Comparison of ENCODE assay signal across 10 mouse cellular contexts in the genomic region with DNA sequence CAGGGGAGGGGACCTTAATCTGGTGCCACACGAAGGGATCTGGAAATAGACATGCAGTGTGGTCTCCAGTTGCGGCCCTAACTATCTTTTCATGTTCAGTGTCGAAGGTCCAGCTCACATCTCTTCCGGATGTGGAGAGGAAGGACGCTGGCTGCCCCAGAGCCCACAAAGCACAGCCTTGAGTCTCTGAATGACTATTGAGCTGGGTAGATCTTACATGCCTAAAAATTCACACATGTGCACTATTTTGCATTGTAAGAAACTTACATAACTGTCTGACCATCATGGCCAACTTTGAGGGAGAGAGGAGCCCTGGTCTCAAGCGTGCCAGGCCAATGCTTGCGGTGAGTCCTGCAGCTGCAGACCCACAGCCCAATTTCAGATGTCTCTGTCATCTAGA.
DNase-seq lines count a peak whose midpoint lies in the region; ATAC-seq and TF ChIP-seq lines count a peak whose summit lies in the region.
"Had no signal": no experiment of that assay in that cellular context is flagged by ENCODE, and none has a peak within 500 bp of the region (broad histone marks: within the 10 kb centered on the region; RNA-seq: fewer than 3 reads in every experiment).

No protein-coding gene starts in this region.

- no peak overlapping the region for H3ac ChIP-seq in myocyte (ENCODE audit: control insufficient read depth, insufficient read length)

- H3K4me1 ChIP-seq in lung, embryonic 14.5 days (ENCODE audit: insufficient read depth), result peaks cover 52% of the 10 kb centered on the region
- peaks cover 37 to 99% of the 10 kb centered on the region in 2 experiments for H3K4me1 ChIP-seq in heart, embryonic 14.5 days (ENCODE audit: control insufficient read depth in 2 of 2, insufficient read depth in 2 of 2, low read length in 2 of 2)

- no peaks in the 10 kb centered on the region for H3K27me3 ChIP-seq in lung, embryonic 14.5 days (ENCODE audit: insufficient read depth, low read length)
- H3K27me3 ChIP-seq in heart, embryonic 14.5 days (ENCODE audit: control insufficient read depth, insufficient read depth, low read length), result no peaks in the 10 kb centered on the region
- H3K27me3 ChIP-seq in myocyte (ENCODE audit: control insufficient read depth, insufficient read depth, insufficient read length), result no peaks in the 10 kb centered on the region

- peaks cover 35% of the 10 kb centered on the region for H3K36me3 ChIP-seq in lung, embryonic 14.5 days (ENCODE audit: insufficient read depth)
- H3K36me3 ChIP-seq in heart, embryonic 14.5 days (ENCODE audit: control insufficient read depth, insufficient read depth, low read length), result peaks cover 20% of the 10 kb centered on the region
- H3K36me3 ChIP-seq in myocyte (ENCODE audit: control insufficient read depth, insufficient read depth), result peaks cover 20% of the 10 kb centered on the region

- H3K79me2 ChIP-seq in myocyte (ENCODE audit: control insufficient read depth, insufficient read depth), result peaks cover 99% of the 10 kb centered on the region

- peak; percentile 23 for TF ChIP-seq POLR2A in myocyte (IDR thresholded peaks at IDR 0.05; ENCODE audit: insufficient read length, low read depth)

- 77% methylated on average over 7 of the region's 7 CpGs for WGBS in lung, embryonic 14.5 days
- 47% methylated on average over 7 of the region's 7 CpGs for WGBS in heart, embryonic 14.5 days

- H3K9ac ChIP-seq in lung, embryonic 14.5 days, result no peak overlapping the region
- 0 out of 2 replicates have a peak overlapping the region, but pooled peaks have one; percentile 7 for H3K9ac ChIP-seq in heart, embryonic 14.5 days (ENCODE audit: low read length)

- intact Hi-C loops in gastrocnemius, adult 2 months (cut with DNase I), result no loop called here

- no peak for TF ChIP-seq CTCF in gastrocnemius, adult 2 months (IDR thresholded peaks at IDR 0.05)
- no peak for TF ChIP-seq CTCF in lung, embryonic 14.5 days (IDR thresholded peaks at IDR 0.05; ENCODE audit: low read depth)

- peak overlapping the region; percentile 100 for H3K27ac ChIP-seq in gastrocnemius, adult 2 months
- peak overlapping the region; percentile 10; the same call in 1 of the 2 replicates for H3K27ac ChIP-seq in lung, embryonic 14.5 days (ENCODE audit: low read depth)
- H3K27ac ChIP-seq in heart, embryonic 14.5 days (replicated peaks in 1 of 2; ENCODE audit: control insufficient read depth in 1 of 2, insufficient read depth in 1 of 2, low read depth in 2 of 2, low read length in 2 of 2), result peak overlapping the region in 1 of 2 experiments; percentile 82; a peak in 1 of 4 replicates

- no peaks in the 10 kb centered on the region for H3K9me3 ChIP-seq in lung, embryonic 14.5 days (ENCODE audit: low read depth, low read length)
- H3K9me3 ChIP-seq in heart, embryonic 14.5 days (ENCODE audit: control insufficient read depth, low read length), result no peaks in the 10 kb centered on the region

- ATAC-seq in lung, embryonic 14.5 days (ENCODE audit: insufficient read depth), result no peak
- ATAC-seq in heart, embryonic 14.5 days (ENCODE audit: insufficient number of reproducible peaks, insufficient read depth, low FRiP score, low read depth), result no peak

- DNase-seq in gastrocnemius, adult 2 months, result no peak
- no peak for DNase-seq in gastrocnemius, postnatal 10 days
- DNase-seq in lung, embryonic 14.5 days, result no peak
- no peak for DNase-seq in lung, postnatal 36 days
- no peak for DNase-seq in cerebellum, adult 9-11 months
- DNase-seq in cerebellum, postnatal 25 days, result no peak
- DNase-seq: cerebellum, postnatal 14 days; midbrain, embryonic 14.5 days had no signal

- H3K4me2 ChIP-seq in lung, embryonic 14.5 days, result peak overlapping the region; percentile 26
- H3K4me2 ChIP-seq in heart, embryonic 14.5 days (ENCODE audit: low read length), result peak overlapping the region; percentile 23
- peak overlapping the region; percentile 99 for H3K4me2 ChIP-seq in myocyte (ENCODE audit: low read depth)

- H3K4me3 ChIP-seq in gastrocnemius, adult 2 months, result peak overlapping the region; percentile 99
- H3K4me3 ChIP-seq in lung, embryonic 14.5 days (ENCODE audit: low read depth, low read length), result no peak overlapping the region
- no peak overlapping the region for H3K4me3 ChIP-seq in heart, embryonic 14.5 days (ENCODE audit: control insufficient read depth in 1 of 2, insufficient read depth in 1 of 2, low read depth in 1 of 2, low read length in 2 of 2)
- peak overlapping the region; percentile 86 for H3K4me3 ChIP-seq in myocyte

TF ChIP-seq in myocyte, 11 proteins besides CTCF, POLR2A, EP300 and RAD21:
- TF ChIP-seq REST (IDR thresholded peaks at IDR 0.05; ENCODE audit: insufficient read depth, insufficient read length) (no peak), TCF3 (IDR thresholded peaks at IDR 0.05; ENCODE audit: insufficient read length, low read depth) (no peak), POLR2AphosphoS2 (IDR thresholded peaks at IDR 0.05; ENCODE audit: insufficient read length, low read depth) (peak; percentile 12), E2F4 (IDR thresholded peaks at IDR 0.05; ENCODE audit: insufficient read depth) (no peak)

Comparison
In these comparisons a context has a peak if more than half of its experiments do, and no peak if none do; other contexts are left out.
1. H3K4me3 ChIP-seq: peak in gastrocnemius, adult 2 months (single experiment) and myocyte (single experiment); none in lung, embryonic 14.5 days (single experiment) and heart, embryonic 14.5 days (0 of 2).
2. H3K4me2 ChIP-seq: peak in every context shown above with its lines; median percentile 99 in myocyte; 26 in lung, embryonic 14.5 days; 23 in heart, embryonic 14.5 days.